Mouse (Mus musculus) layer of hippocampus, postnatal 14 days (tissue): ENCODE data around the gene Sobp. TPM values are rescaled to one million over a fixed set of nuclear protein-coding genes. Genes with fewer than 3 reads are reported as not detected.

Experiments
- DNase-seq, 2 experiments: peaks; one replicate each; pipeline ENCODE4 v3.0.0; 2021 to 2022; ENCODE audit warnings: low spot score in 2 of 2, mixed read lengths in 1 of 2
- total RNA-seq, 2 experiments: library from RNA; stranded (reverse); gene quantifications; 2 replicates each; pipeline ENCODE4 v1.2.3; 2021

The Sobp gene
- total RNA-seq, 2 experiments from 2014 or later, result 80.1 to 85.0 TPM

- DNase-seq, result no peak
These were observed 220.7 kb downstream of the Sobp start for GRCm38 (mm10) chr10:42953601-42954000.

Other genes starting within 250 kb of the Sobp start
- 1 to 10 TPM; 1.4 to 2.2 TPM for gene 9030612E09Rik, start 174 bp upstream of the Sobp start, total RNA-seq
- gene Pdss2, start 47.0 kb upstream of the Sobp start, total RNA-seq, result 10 to 100 TPM; 16.0 to 17.7 TPM